Mouse (Mus musculus) heart, adult 2 months (tissue): ENCODE data around the gene Clcn2. TPM values are rescaled to one million over a fixed set of nuclear protein-coding genes. Genes with fewer than 3 reads are reported as not detected.
A peak's percentile ranks its signal among the peaks of the same experiment; 100 is the strongest.

ENCODE experiments used
- DNase-seq, 2 experiments: peaks; one replicate each; pipeline ENCODE4 v3.0.0; 2021
- H3K27ac ChIP-seq: fragments of 200-600 bp; 2 replicates; pipeline ENCODE4 v1.8.1; 2022
- H3K27me3 ChIP-seq: fragments of 200-500 bp; 2 replicates; pipeline ENCODE4 v1.6.1; 2012; ENCODE audit warnings: mild to moderate bottlenecking, low read length, inconsistent platforms, mixed read lengths; ENCODE audit not compliant: control insufficient read depth, insufficient read depth
- H3K36me3 ChIP-seq: fragments of 200-500 bp; 2 replicates; pipeline ENCODE4 v1.6.1; 2012; ENCODE audit warnings: low read length, inconsistent platforms; ENCODE audit not compliant: control insufficient read depth, insufficient read depth
- H3K4me1 ChIP-seq: fragments of 200-500 bp; 2 replicates; pipeline ENCODE4 v1.6.1; 2011; ENCODE audit warnings: low read length; ENCODE audit not compliant: control insufficient read depth, insufficient read depth
- H3K4me3 ChIP-seq: fragments of 200-600 bp; 2 replicates; pipeline ENCODE4 v1.8.1; 2022
- H3K79me2 ChIP-seq: fragments of 200-500 bp; replicated peaks from 2 replicates; pipeline ENCODE4 v1.6.1; 2012; ENCODE audit warnings: mild to moderate bottlenecking, inconsistent platforms, low read length, moderate library complexity, mixed read lengths; ENCODE audit not compliant: control insufficient read depth, insufficient read depth
- H3K9ac ChIP-seq: fragments of 200-500 bp; 2 replicates; pipeline ENCODE4 v1.6.1; 2012; ENCODE audit warnings: low read depth, mild to moderate bottlenecking, control low read depth, inconsistent platforms, low read length, mixed read lengths
- CTCF ChIP-seq: fragments of 200-600 bp; IDR thresholded peaks from 2 replicates; pipeline ENCODE4 v1.8.1; 2022; ENCODE audit warnings: antibody characterized with exemption, mild to moderate bottlenecking, moderate library complexity
- EP300 ChIP-seq: fragments of 200-500 bp; IDR thresholded peaks from 2 replicates; pipeline ENCODE4 v1.6.1; 2011; ENCODE audit warnings: low read depth, low read length, control low read depth; ENCODE audit not compliant: insufficient read depth
- POLR2A ChIP-seq: fragments of 200-500 bp; IDR thresholded peaks from 2 replicates; pipeline ENCODE4 v1.6.1; 2011; ENCODE audit warnings: mild to moderate bottlenecking, low read depth, low read length, control low read depth; ENCODE audit not compliant: insufficient read depth
- WGBS: fragments of 180-500 bp; shearing (Covaris S2); methylation state at CpG from one replicate; pipeline ENCODE4 v1.1.7; 2018; 5-methylcytosine and 5-hydroxymethylcytosine counted together
- intact Hi-C: fragments of 180-260 bp; cut with DNase I; formaldehyde crosslinking; loops from one replicate; pipeline ENCODE4 v1.15.1; 2025
- polyA plus RNA-seq: library from polyadenylated mRNA; depleted of rRNA; stranded (reverse); fragments of >200 nt; gene quantifications from 2 replicates; pipeline ENCODE4 v1.2.3, GENCODE M21; 2012
- total RNA-seq, 2 experiments: library from RNA; stranded (reverse); gene quantifications; 2 replicates each; pipeline ENCODE4 v1.2.3; 2021

Clcn2 gene
- total and polyA plus RNA-seq, 3 experiments: 1.3 to 8.0 (median 1.8) TPM

DNA sequence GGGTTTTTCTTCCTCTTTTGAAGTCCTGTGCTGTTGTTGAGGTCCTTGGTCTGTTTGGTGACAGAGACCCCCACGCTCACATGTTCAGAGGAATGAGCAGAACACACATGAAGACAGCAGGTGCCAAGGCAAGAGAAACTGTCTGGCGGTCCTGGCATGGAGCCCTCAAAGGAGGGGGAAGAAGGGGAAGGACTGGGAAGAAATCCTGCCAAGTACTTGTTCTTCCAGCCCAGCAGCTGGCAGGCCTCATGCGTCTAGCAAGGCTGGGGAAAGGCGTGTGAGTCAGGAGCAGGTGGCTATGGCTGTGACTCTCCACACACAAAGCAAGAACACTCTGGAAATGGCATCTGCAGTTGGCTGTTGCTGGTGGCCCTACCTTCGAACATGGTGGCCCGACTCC, 29.1 kb upstream of the Clcn2 start:
- no peaks in the 10 kb centered on the region for H3K79me2 ChIP-seq
- H3K4me3 ChIP-seq: no peak overlapping the region
- H3K36me3 ChIP-seq: no peaks in the 10 kb centered on the region
- no peaks in the 10 kb centered on the region; the same call in 1 of the 2 replicates for H3K4me1 ChIP-seq
- intact Hi-C loops: no loop called here
- no peak overlapping the region for H3K27ac ChIP-seq
- peak; percentile 80 to 85 for DNase-seq
- no peak overlapping the region for H3K9ac ChIP-seq
- 51% methylated on average over 6 of the region's 6 CpGs for WGBS
- no peak for TF ChIP-seq CTCF
- TF ChIP-seq EP300: peak; percentile 86
- H3K27me3 ChIP-seq: no peaks in the 10 kb centered on the region

DNA sequence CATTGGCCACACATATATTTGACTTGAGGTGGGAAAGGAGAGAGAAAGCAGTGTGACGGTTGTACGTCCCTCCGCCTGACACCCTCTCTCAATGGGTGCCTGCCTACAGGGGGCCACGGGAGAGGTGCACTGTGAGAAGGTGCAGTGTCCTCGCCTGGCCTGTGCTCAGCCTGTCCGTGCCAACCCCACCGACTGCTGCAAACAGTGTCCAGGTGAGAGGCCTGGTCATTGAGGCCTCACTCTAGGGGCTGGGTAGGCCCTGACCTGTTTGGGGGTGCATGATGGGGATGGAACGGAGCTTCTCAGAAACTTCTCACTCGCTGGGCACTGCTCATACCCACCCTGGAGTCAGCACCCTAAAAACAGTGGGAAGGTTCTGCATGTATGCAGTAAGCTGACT, 22.3 kb upstream of the Clcn2 start:
- no peaks in the 10 kb centered on the region for H3K79me2 ChIP-seq
- no peaks in the 10 kb centered on the region for H3K4me1 ChIP-seq
- no peak overlapping the region for H3K9ac ChIP-seq
- no peak for TF ChIP-seq POLR2A
- no peak for TF ChIP-seq CTCF
- WGBS: 87% methylated on average over 9 of the region's 9 CpGs
- no peaks in the 10 kb centered on the region; the same call in 1 of the 2 replicates for H3K27me3 ChIP-seq
- intact Hi-C loops: no loop called here
- no peak overlapping the region for H3K27ac ChIP-seq
- H3K36me3 ChIP-seq: no peaks in the 10 kb centered on the region
- H3K4me3 ChIP-seq: no peak overlapping the region
- DNase-seq: no peak

DNA sequence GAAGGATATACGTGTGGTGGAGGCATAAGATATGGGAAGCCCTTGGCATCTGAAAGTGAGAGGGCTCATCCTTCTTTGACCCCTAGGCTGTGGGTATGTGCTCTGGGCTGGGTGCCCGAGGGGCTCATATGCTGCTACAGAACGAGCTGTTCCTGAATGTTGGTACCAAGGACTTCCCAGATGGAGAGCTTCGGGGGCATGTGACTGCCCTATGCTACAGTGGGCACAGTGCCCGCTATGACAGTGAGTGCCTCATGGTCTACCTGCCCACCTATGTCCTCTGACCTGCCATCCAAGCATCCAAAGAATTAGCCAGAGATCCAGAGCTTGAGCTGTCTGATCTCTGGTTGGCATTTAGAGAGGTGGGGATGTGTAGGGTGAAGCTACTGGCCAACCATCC, 19.3 kb upstream of the Clcn2 start:
- Histone ChIP-seq H3K27ac (no peak overlapping the region), H3K9ac (no peak overlapping the region), H3K79me2 (no peaks in the 10 kb centered on the region), H3K4me3 (no peak overlapping the region), H3K27me3 (peaks cover 2% of the 10 kb centered on the region; the same call in 1 of the 2 replicates), H3K4me1 (no peaks in the 10 kb centered on the region; the same call in 1 of the 2 replicates), H3K36me3 (no peaks in the 10 kb centered on the region)
- 79% methylated on average over 5 of the region's 5 CpGs for WGBS
- TF ChIP-seq EP300 (no peak), POLR2A (no peak), CTCF (no peak)
- DNase-seq: peak in 1 of 2 experiments; percentile 15
- intact Hi-C loops: no loop called here

DNA sequence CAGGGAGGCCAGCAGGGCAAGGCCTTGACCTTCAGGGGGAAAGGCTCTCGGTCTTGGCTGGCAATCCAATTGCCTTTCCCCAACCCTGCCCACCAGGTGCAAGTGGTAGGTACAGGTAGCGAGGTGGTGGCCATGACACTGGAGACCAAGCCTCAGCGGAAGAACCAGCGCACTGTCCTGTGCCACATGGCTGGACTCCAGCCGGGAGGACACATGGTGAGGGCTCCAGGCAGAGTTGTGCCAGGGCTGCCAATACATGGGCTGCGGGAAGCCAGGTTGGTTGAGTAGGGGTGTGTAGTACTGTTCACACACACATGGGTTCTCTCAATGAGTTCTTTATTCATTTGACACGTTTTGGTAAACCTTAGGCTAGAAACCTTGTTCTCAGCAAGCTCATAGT, 18.6 kb upstream of the Clcn2 start:
- intact Hi-C loops: no loop called here
- Histone ChIP-seq H3K4me1 (no peaks in the 10 kb centered on the region; the same call in 1 of the 2 replicates), H3K4me3 (no peak overlapping the region), H3K79me2 (no peaks in the 10 kb centered on the region), H3K36me3 (no peaks in the 10 kb centered on the region), H3K9ac (no peak overlapping the region), H3K27me3 (peaks cover 2% of the 10 kb centered on the region; the same call in 1 of the 2 replicates), H3K27ac (no peak overlapping the region)
- 84% methylated on average over 7 of the region's 7 CpGs for WGBS
- TF ChIP-seq CTCF: no peak
- TF ChIP-seq EP300: no peak
- no peak for TF ChIP-seq POLR2A
- peak in 1 of 2 experiments; percentile 12 for DNase-seq

DNA sequence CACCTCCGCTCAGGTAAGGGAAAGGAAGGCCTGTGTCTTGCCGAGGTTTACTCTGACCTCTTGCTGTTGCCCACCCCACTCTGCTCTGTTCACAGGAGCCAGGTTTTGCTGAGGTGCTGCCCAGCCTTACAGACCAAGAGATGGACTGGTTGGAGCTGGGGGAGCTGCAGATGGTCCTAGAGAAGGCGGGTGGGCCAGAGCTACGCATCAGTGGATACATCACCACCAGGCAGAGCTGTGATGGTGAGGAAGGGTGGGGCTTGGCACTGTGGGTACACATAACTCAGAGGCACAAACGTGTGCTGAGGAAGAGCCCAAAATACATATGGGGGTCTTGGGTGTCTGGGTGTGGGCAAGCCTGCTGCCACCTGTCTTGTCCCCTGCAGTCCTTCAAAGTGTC, 18.1 kb upstream of the Clcn2 start:
- intact Hi-C loops: no loop called here
- H3K4me1 ChIP-seq: no peaks in the 10 kb centered on the region; the same call in 1 of the 2 replicates
- DNase-seq: peak in 1 of 2 experiments; percentile 10
- WGBS: 71% methylated on average over 5 of the region's 5 CpGs
- H3K79me2 ChIP-seq: no peaks in the 10 kb centered on the region
- TF ChIP-seq POLR2A (no peak), EP300 (no peak), CTCF (no peak)
- no peak overlapping the region for H3K9ac ChIP-seq
- H3K27ac ChIP-seq: no peak overlapping the region
- H3K4me3 ChIP-seq: no peak overlapping the region
- peaks cover 2% of the 10 kb centered on the region; the same call in 1 of the 2 replicates for H3K27me3 ChIP-seq
- H3K36me3 ChIP-seq: no peaks in the 10 kb centered on the region

- H3K9ac ChIP-seq: peak within 1 kb of the TSS; percentile 6
- TF ChIP-seq POLR2A (no peak), CTCF (no peak), EP300 (no peak)
- 10% methylated on average over 45 of the region's 45 CpGs for WGBS
- no peaks in the 10 kb centered on the region; the same call in 1 of the 2 replicates for H3K4me1 ChIP-seq
- intact Hi-C loops: no loop called here
- DNase-seq: peak in 1 of 2 experiments; percentile 26
- no peaks in the 10 kb centered on the region for H3K79me2 ChIP-seq
- no peaks in the 10 kb centered on the region for H3K36me3 ChIP-seq
- peak within 1 kb of the TSS; percentile 59 for H3K4me3 ChIP-seq
- peaks cover 2% of the 10 kb centered on the region; the same call in 1 of the 2 replicates for H3K27me3 ChIP-seq
- peak within 1 kb of the TSS; percentile 36 for H3K27ac ChIP-seq
Observed at GRCm38 (mm10) chr16:20733731-20734730, 16.5 kb upstream of the Clcn2 start, which contains the start of gene Thpo. TSS of gene Thpo (minus strand) at chr16:20734511.
